ENCODE assay signal across 10 mouse cellular contexts in the genomic region with DNA sequence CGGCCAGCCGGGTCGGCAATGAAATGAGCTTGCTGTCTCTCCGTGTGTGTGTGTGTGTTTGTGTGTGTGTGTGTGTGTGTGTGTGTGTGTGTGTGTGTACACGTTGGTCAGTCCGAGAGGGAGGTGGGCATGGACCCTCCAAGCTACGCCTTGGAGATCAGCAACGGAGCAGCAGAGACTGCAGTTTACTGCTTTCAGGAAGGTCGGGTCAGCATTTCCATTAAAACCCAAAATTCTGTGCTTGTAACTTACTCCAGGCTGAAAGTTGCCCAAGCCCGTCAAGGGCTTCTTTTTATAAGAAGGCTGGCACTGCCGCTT.
DNase-seq lines count a peak whose midpoint lies in the region; ATAC-seq and TF ChIP-seq lines count a peak whose summit lies in the region.
"Had no signal": no experiment of that assay in that cellular context is flagged by ENCODE, and none has a peak within 500 bp of the region (broad histone marks: within the 10 kb centered on the region; RNA-seq: fewer than 3 reads in every experiment).

No protein-coding gene starts in this region.

- peak overlapping the region; percentile 80 for H3K4me2 ChIP-seq in neural tube, embryonic 11.5 days (ENCODE audit: low read depth)
- no peak overlapping the region for H3K4me2 ChIP-seq in limb, embryonic 11.5 days (ENCODE audit: low read depth, severe bottlenecking)

- ATAC-seq in cerebellum, adult (ENCODE audit: insufficient number of reproducible peaks, low FRiP score, low TSS enrichment), result no peak
- ATAC-seq in neural tube, embryonic 11.5 days (ENCODE audit: insufficient read depth, low FRiP score, low TSS enrichment), result no peak
- no peak for ATAC-seq in limb, embryonic 11.5 days (ENCODE audit: insufficient number of reproducible peaks, low FRiP score, low TSS enrichment, low read depth)

- WGBS in neural tube, embryonic 11.5 days, result 1% methylated on average over 11 of the region's 11 CpGs
- 3% methylated on average over 11 of the region's 11 CpGs for WGBS in limb, embryonic 11.5 days
- WGBS in olfactory bulb, adult 2 months, result 0% methylated on average over 11 of the region's 11 CpGs

- TF ChIP-seq CTCF in olfactory bulb, adult 2 months (IDR thresholded peaks at IDR 0.05; ENCODE audit: insufficient read depth, low read depth, low read length), result no peak

- H3K9me3 ChIP-seq in neural tube, embryonic 11.5 days (ENCODE audit: control insufficient read depth, low read length), result no peaks in the 10 kb centered on the region
- H3K9me3 ChIP-seq in limb, embryonic 11.5 days (ENCODE audit: control insufficient read depth, low read length), result no peaks in the 10 kb centered on the region

- H3K27me3 ChIP-seq in neural tube, embryonic 11.5 days (ENCODE audit: control insufficient read depth, insufficient read depth, low read length), result peaks cover 34% of the 10 kb centered on the region
- peaks cover 50% of the 10 kb centered on the region for H3K27me3 ChIP-seq in limb, embryonic 11.5 days (ENCODE audit: control insufficient read depth, insufficient read depth, low read length)

- H3K27ac ChIP-seq in neural tube, embryonic 11.5 days (ENCODE audit: low read depth, low read length), result no peak overlapping the region
- no peak overlapping the region for H3K27ac ChIP-seq in limb, embryonic 11.5 days (replicated peaks; ENCODE audit: low read depth, low read length)
- peak overlapping the region; percentile 90 for H3K27ac ChIP-seq in olfactory bulb, adult 2 months (ENCODE audit: insufficient read depth, low read depth, low read length)

- peak; percentile 9 to 24 for DNase-seq in cerebellum, postnatal 36 days
- peak; percentile 24 for DNase-seq in neural tube, embryonic 11.5 days (ENCODE audit: low spot score)
- DNase-seq in neural tube, embryonic 10.5 days (ENCODE audit: extremely low spot score, low spot score), result no peak
- DNase-seq in limb, embryonic 11.5 days (ENCODE audit: low spot score), result peak; percentile 29
- no peak for DNase-seq in adrenal gland, postnatal 4 days (ENCODE audit: low spot score in 2 of 2)
- no peak for DNase-seq in left cerebral cortex, adult 18-20 months (ENCODE audit: low spot score in 2 of 2)
- DNase-seq: B cell, adult 2 months; thymus, adult 2 months had no signal

- no peaks in the 10 kb centered on the region for H3K36me3 ChIP-seq in neural tube, embryonic 11.5 days (ENCODE audit: control insufficient read depth, insufficient read depth, low read length)
- H3K36me3 ChIP-seq in limb, embryonic 11.5 days (ENCODE audit: control insufficient read depth, insufficient read depth, low read length), result no peaks in the 10 kb centered on the region

- TF ChIP-seq POLR2A in olfactory bulb, adult 2 months (IDR thresholded peaks at IDR 0.05; ENCODE audit: insufficient read depth, low read depth, low read length), result no peak

- H3K4me3 ChIP-seq in neural tube, embryonic 11.5 days (ENCODE audit: low read depth, low read length), result peak overlapping the region; percentile 57
- no peak overlapping the region for H3K4me3 ChIP-seq in limb, embryonic 11.5 days (ENCODE audit: low read depth, low read length)
- H3K4me3 ChIP-seq in olfactory bulb, adult 2 months (ENCODE audit: insufficient read depth, low read depth, low read length), result peak overlapping the region; percentile 91

- H3K4me1 ChIP-seq in neural tube, embryonic 11.5 days (ENCODE audit: control insufficient read depth, insufficient read depth, low read length), result no peaks in the 10 kb centered on the region
- no peaks in the 10 kb centered on the region for H3K4me1 ChIP-seq in limb, embryonic 11.5 days (ENCODE audit: control insufficient read depth, insufficient read depth, low read length)
- H3K4me1 ChIP-seq in olfactory bulb, adult 2 months (ENCODE audit: control insufficient read depth, insufficient read depth, low read length), result peaks cover 8% of the 10 kb centered on the region; the same call in 1 of the 2 replicates

- no peak overlapping the region for H3K9ac ChIP-seq in neural tube, embryonic 11.5 days (ENCODE audit: low read length)
- no peak overlapping the region for H3K9ac ChIP-seq in limb, embryonic 11.5 days (ENCODE audit: low read length)

Comparison
In these comparisons a context has a peak if more than half of its experiments do, and no peak if none do; other contexts are left out.
1. DNase-seq: peak in cerebellum, postnatal 36 days (2 of 2), neural tube, embryonic 11.5 days (single experiment) and limb, embryonic 11.5 days (single experiment); none in neural tube, embryonic 10.5 days (single experiment), adrenal gland, postnatal 4 days (0 of 2) and left cerebral cortex, adult 18-20 months (0 of 2).